Mouse (Mus musculus) kidney, adult 2 months (tissue): ENCODE data around the gene Tpcn1.

Experiments used
- CTCF ChIP-seq: fragments of 200-500 bp; conservative IDR thresholded peaks from 2 replicates; pipeline ENCODE4 v1.5.1; 2011; ENCODE audit warnings: low read depth, mild to moderate bottlenecking, control low read depth, low read length, moderate library complexity, mixed read lengths; ENCODE audit not compliant: insufficient read depth, insufficient read length
- POLR2A ChIP-seq: fragments of 200-500 bp; IDR thresholded peaks from one replicate; pipeline ENCODE4 v1.6.1; 2011; ENCODE audit warnings: low read depth, low read length, control low read depth

DNA sequence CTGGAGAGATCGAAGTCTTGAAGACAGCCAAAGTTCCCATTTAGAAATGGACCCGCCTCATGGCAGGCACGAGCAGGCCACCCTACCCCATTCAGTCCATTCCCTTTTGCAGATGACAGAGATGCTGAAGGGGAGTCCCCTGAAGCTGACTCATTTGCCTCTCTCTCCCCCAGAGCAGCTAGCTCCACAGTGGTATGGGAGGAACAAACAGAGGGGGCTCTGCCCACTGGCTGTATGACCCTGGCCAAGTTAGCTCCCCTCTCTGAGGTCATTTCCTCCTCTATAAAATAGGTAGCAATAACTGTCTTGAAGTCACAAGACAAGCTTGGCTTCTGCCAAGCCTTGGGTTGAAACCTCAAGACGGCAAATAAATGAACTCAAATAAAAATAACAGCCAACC lies 5.0 kb downstream of the Tpcn1 start:
- no peak for TF ChIP-seq CTCF
- TF ChIP-seq POLR2A, result no peak
